Mouse (Mus musculus): ENCODE results near the gene Rnf5. TPM values are rescaled to one million over a fixed set of nuclear protein-coding genes. Genes with fewer than 3 reads are reported as not detected.

The Rnf5 gene
- polyA plus RNA-seq, 1 experiment, result 37.1 TPM

- H3K79me2 ChIP-seq (ENCODE audit: control insufficient read depth, insufficient read depth), result no peaks in the 10 kb centered on the region
- peaks cover 69% of the 10 kb centered on the region for H3K27me3 ChIP-seq (ENCODE audit: control insufficient read depth, insufficient read depth, insufficient read length)
- no peak overlapping the region for H3K4me3 ChIP-seq
- no peaks in the 10 kb centered on the region for H3K36me3 ChIP-seq (ENCODE audit: control insufficient read depth, insufficient read depth)
- H3K4me2 ChIP-seq (ENCODE audit: low read depth), result no peak overlapping the region
- H3ac ChIP-seq (ENCODE audit: control insufficient read depth, insufficient read length), result no peak overlapping the region
- TF ChIP-seq POLR2A (IDR thresholded peaks at IDR 0.05; ENCODE audit: insufficient read length, low read depth) (no peak), CEBPB (IDR thresholded peaks at IDR 0.05; ENCODE audit: insufficient read depth, poor library complexity, severe bottlenecking) (no peak), MYOG (IDR thresholded peaks at IDR 0.05; ENCODE audit: control insufficient read depth in 1 of 3, insufficient read depth in 1 of 3, insufficient read length in 2 of 3, low read depth in 2 of 3) (no peak), MAX (IDR thresholded peaks at IDR 0.05; ENCODE audit: low read depth) (no peak), REST (IDR thresholded peaks at IDR 0.05; ENCODE audit: insufficient read depth, insufficient read length) (no peak), SRF (IDR thresholded peaks at IDR 0.05; ENCODE audit: control insufficient read depth, insufficient read length, low read depth) (no peak), MYOD1 (IDR thresholded peaks at IDR 0.05; ENCODE audit: control insufficient read depth in 1 of 3, insufficient read length in 2 of 3, low read depth in 2 of 3) (no peak), E2F4 (IDR thresholded peaks at IDR 0.05; ENCODE audit: insufficient read depth) (no peak), TCF3 (IDR thresholded peaks at IDR 0.05; ENCODE audit: insufficient read length, low read depth) (no peak), POLR2AphosphoS2 (IDR thresholded peaks at IDR 0.05; ENCODE audit: insufficient read length, low read depth) (no peak), USF1 (IDR thresholded peaks at IDR 0.05; ENCODE audit: low read depth) (no peak), TCF12 (IDR thresholded peaks at IDR 0.05; ENCODE audit: insufficient read depth, poor library complexity, severe bottlenecking) (no peak)
These were observed 42.3 kb downstream of the Rnf5 start for GRCm38 (mm10) chr17:34561200-34561599.

- H3K36me3 ChIP-seq (ENCODE audit: control insufficient read depth, insufficient read depth), result no peaks in the 10 kb centered on the region
- no peak overlapping the region for H3K4me2 ChIP-seq (ENCODE audit: low read depth)
- H3ac ChIP-seq (ENCODE audit: control insufficient read depth, insufficient read length), result no peak overlapping the region
- TF ChIP-seq REST (IDR thresholded peaks at IDR 0.05; ENCODE audit: insufficient read depth, insufficient read length) (no peak), CEBPB (IDR thresholded peaks at IDR 0.05; ENCODE audit: insufficient read depth, poor library complexity, severe bottlenecking) (no peak), MYOG (IDR thresholded peaks at IDR 0.05; ENCODE audit: control insufficient read depth in 1 of 3, insufficient read depth in 1 of 3, insufficient read length in 2 of 3, low read depth in 2 of 3) (no peak)
- no peak overlapping the region for H3K4me3 ChIP-seq
- H3K27me3 ChIP-seq (ENCODE audit: control insufficient read depth, insufficient read depth, insufficient read length), result peaks cover 62% of the 10 kb centered on the region
- H3K79me2 ChIP-seq (ENCODE audit: control insufficient read depth, insufficient read depth), result no peaks in the 10 kb centered on the region
These were observed 43.1 kb downstream of the Rnf5 start for GRCm38 (mm10) chr17:34560438-34560837.

- TF ChIP-seq POLR2A (IDR thresholded peaks at IDR 0.05; ENCODE audit: insufficient read length, low read depth) (no peak), MYOD1 (IDR thresholded peaks at IDR 0.05; ENCODE audit: control insufficient read depth in 1 of 3, insufficient read length in 2 of 3, low read depth in 2 of 3) (no peak), REST (IDR thresholded peaks at IDR 0.05; ENCODE audit: insufficient read depth, insufficient read length) (no peak), TCF12 (IDR thresholded peaks at IDR 0.05; ENCODE audit: insufficient read depth, poor library complexity, severe bottlenecking) (no peak), MAX (IDR thresholded peaks at IDR 0.05; ENCODE audit: low read depth) (no peak), CEBPB (IDR thresholded peaks at IDR 0.05; ENCODE audit: insufficient read depth, poor library complexity, severe bottlenecking) (no peak), USF1 (IDR thresholded peaks at IDR 0.05; ENCODE audit: low read depth) (no peak), E2F4 (IDR thresholded peaks at IDR 0.05; ENCODE audit: insufficient read depth) (no peak), SRF (IDR thresholded peaks at IDR 0.05; ENCODE audit: control insufficient read depth, insufficient read length, low read depth) (no peak), MYOG (IDR thresholded peaks at IDR 0.05; ENCODE audit: control insufficient read depth in 1 of 3, insufficient read depth in 1 of 3, insufficient read length in 2 of 3, low read depth in 2 of 3) (no peak), TCF3 (IDR thresholded peaks at IDR 0.05; ENCODE audit: insufficient read length, low read depth) (no peak)
These were observed 43.6 kb downstream of the Rnf5 start for GRCm38 (mm10) chr17:34559895-34560294.

GRCm38 (mm10) chr17:34559116-34559515 lies 44.4 kb downstream of the Rnf5 start:
- H3K4me2 ChIP-seq (ENCODE audit: low read depth), result no peak overlapping the region
- H3K79me2 ChIP-seq (ENCODE audit: control insufficient read depth, insufficient read depth), result no peaks in the 10 kb centered on the region
- peaks cover 49% of the 10 kb centered on the region for H3K27me3 ChIP-seq (ENCODE audit: control insufficient read depth, insufficient read depth, insufficient read length)
- H3ac ChIP-seq (ENCODE audit: control insufficient read depth, insufficient read length), result no peak overlapping the region
- no peak for TF ChIP-seq MAX (IDR thresholded peaks at IDR 0.05; ENCODE audit: low read depth)
- TF ChIP-seq POLR2AphosphoS2 (IDR thresholded peaks at IDR 0.05; ENCODE audit: insufficient read length, low read depth), result no peak
- TF ChIP-seq CEBPB (IDR thresholded peaks at IDR 0.05; ENCODE audit: insufficient read depth, poor library complexity, severe bottlenecking), result no peak
- no peak for TF ChIP-seq REST (IDR thresholded peaks at IDR 0.05; ENCODE audit: insufficient read depth, insufficient read length)
- no peak for TF ChIP-seq TCF12 (IDR thresholded peaks at IDR 0.05; ENCODE audit: insufficient read depth, poor library complexity, severe bottlenecking)
- no peak for TF ChIP-seq POLR2A (IDR thresholded peaks at IDR 0.05; ENCODE audit: insufficient read length, low read depth)
- TF ChIP-seq SRF (IDR thresholded peaks at IDR 0.05; ENCODE audit: control insufficient read depth, insufficient read length, low read depth), result no peak
- no peak for TF ChIP-seq USF1 (IDR thresholded peaks at IDR 0.05; ENCODE audit: low read depth)
- TF ChIP-seq TCF3 (IDR thresholded peaks at IDR 0.05; ENCODE audit: insufficient read length, low read depth), result no peak
- no peak for TF ChIP-seq E2F4 (IDR thresholded peaks at IDR 0.05; ENCODE audit: insufficient read depth)
- no peak for TF ChIP-seq MYOD1 (IDR thresholded peaks at IDR 0.05; ENCODE audit: control insufficient read depth in 1 of 3, insufficient read length in 2 of 3, low read depth in 2 of 3)
- no peak for TF ChIP-seq MYOG (IDR thresholded peaks at IDR 0.05; ENCODE audit: control insufficient read depth in 1 of 3, insufficient read depth in 1 of 3, insufficient read length in 2 of 3, low read depth in 2 of 3)
- H3K36me3 ChIP-seq (ENCODE audit: control insufficient read depth, insufficient read depth), result no peaks in the 10 kb centered on the region
- no peak overlapping the region for H3K4me3 ChIP-seq

More at GRCm38 (mm10) chr17:34559895-34560294, 43.6 kb downstream of the Rnf5 start:
- H3ac ChIP-seq (ENCODE audit: control insufficient read depth, insufficient read length), result no peak overlapping the region
- peaks cover 57% of the 10 kb centered on the region for H3K27me3 ChIP-seq (ENCODE audit: control insufficient read depth, insufficient read depth, insufficient read length)
- no peak overlapping the region for H3K4me2 ChIP-seq (ENCODE audit: low read depth)
- no peaks in the 10 kb centered on the region for H3K36me3 ChIP-seq (ENCODE audit: control insufficient read depth, insufficient read depth)
- no peak overlapping the region for H3K4me3 ChIP-seq
- no peaks in the 10 kb centered on the region for H3K79me2 ChIP-seq (ENCODE audit: control insufficient read depth, insufficient read depth)

GRCm38 (mm10) chr17:34557411-34557810 lies 46.1 kb downstream of the Rnf5 start:
- peaks cover 41% of the 10 kb centered on the region for H3K27me3 ChIP-seq (ENCODE audit: control insufficient read depth, insufficient read depth, insufficient read length)
- H3K36me3 ChIP-seq (ENCODE audit: control insufficient read depth, insufficient read depth), result no peaks in the 10 kb centered on the region
- H3K4me3 ChIP-seq, result no peak overlapping the region
- no peaks in the 10 kb centered on the region for H3K79me2 ChIP-seq (ENCODE audit: control insufficient read depth, insufficient read depth)
- no peak overlapping the region for H3ac ChIP-seq (ENCODE audit: control insufficient read depth, insufficient read length)
- no peak for TF ChIP-seq CEBPB (IDR thresholded peaks at IDR 0.05; ENCODE audit: insufficient read depth, poor library complexity, severe bottlenecking)
- TF ChIP-seq SRF (IDR thresholded peaks at IDR 0.05; ENCODE audit: control insufficient read depth, insufficient read length, low read depth), result no peak
- TF ChIP-seq POLR2AphosphoS2 (IDR thresholded peaks at IDR 0.05; ENCODE audit: insufficient read length, low read depth), result no peak
- TF ChIP-seq MYOD1 (IDR thresholded peaks at IDR 0.05; ENCODE audit: control insufficient read depth in 1 of 3, insufficient read length in 2 of 3, low read depth in 2 of 3), result no peak
- no peak for TF ChIP-seq MAX (IDR thresholded peaks at IDR 0.05; ENCODE audit: low read depth)
- no peak for TF ChIP-seq POLR2A (IDR thresholded peaks at IDR 0.05; ENCODE audit: insufficient read length, low read depth)
- no peak for TF ChIP-seq TCF12 (IDR thresholded peaks at IDR 0.05; ENCODE audit: insufficient read depth, poor library complexity, severe bottlenecking)
- TF ChIP-seq E2F4 (IDR thresholded peaks at IDR 0.05; ENCODE audit: insufficient read depth), result no peak
- no peak for TF ChIP-seq TCF3 (IDR thresholded peaks at IDR 0.05; ENCODE audit: insufficient read length, low read depth)
- no peak for TF ChIP-seq USF1 (IDR thresholded peaks at IDR 0.05; ENCODE audit: low read depth)
- H3K4me2 ChIP-seq (ENCODE audit: low read depth), result no peak overlapping the region

Measured in myocyte (in vitro differentiated cells).